Mouse (Mus musculus): Measurements from ENCODE around the gene Ppip5k2. TPM values are rescaled to one million over a fixed set of nuclear protein-coding genes. Genes with fewer than 3 reads are reported as not detected.
A peak's percentile ranks its signal among the peaks of the same experiment; 100 is the strongest.

Ppip5k2 gene
- polyA plus RNA-seq (2014; fragmentation: Nextera tagmentation; extraction: Ambion mirVana) = 33.2 and 37.4 TPM in 2 replicates

DNA sequence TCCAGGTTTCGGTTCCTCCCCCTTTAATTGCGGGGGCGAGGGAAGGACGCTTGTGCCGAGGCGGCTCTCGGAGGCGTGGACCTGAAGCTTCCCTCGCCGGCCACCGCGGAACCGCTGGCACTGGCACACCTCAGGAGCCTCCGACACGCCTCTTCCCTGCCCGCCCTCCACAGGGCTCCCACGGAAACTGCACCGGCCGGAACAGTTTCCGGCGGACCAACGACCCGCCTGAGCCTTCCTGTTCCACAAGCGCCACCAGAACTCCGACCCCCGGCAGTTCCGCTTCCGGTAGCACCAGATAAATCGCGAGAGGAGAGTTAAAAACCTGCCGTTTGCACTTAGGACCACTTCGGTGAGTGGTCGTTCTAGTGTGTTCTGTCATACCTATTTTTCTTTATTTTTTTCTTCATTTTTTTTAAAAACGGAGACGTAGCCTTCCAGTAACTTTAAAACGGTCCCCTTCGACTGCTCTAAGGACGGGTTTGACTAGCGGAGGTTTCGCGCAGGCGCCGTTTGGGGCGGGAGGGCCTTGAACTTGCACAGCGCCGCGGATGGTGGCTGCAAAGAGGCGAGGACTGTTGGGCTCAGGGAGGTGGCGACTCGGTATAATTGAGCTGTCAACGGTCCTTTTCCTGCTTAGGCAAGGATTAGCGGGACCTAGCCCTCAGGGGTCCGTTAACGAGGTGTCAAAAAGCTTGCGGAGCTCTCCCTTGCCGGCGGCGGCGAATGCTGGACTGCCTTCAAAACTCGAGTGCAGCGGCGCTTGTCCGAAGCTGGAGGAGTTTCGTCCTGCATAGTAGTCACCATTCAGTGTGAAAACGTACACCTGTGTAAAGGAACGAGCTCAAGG is at the start of gene Ppip5k2, which contains the start of gene Gin1:
Gene Ppip5k2, minus strand, starts transcription at position 508 of the 850 bp plus-strand sequence.
Gene Gin1, plus strand, starts transcription at position 269 of the 850 bp plus-strand sequence.
- H3K4me1 ChIP-seq (ENCODE audit: control insufficient read depth, insufficient read depth, low read length) = peaks cover 6% of the 10 kb centered on the region
- under 1% methylated on average over 66 of the region's 66 CpGs for WGBS (ENCODE audit: insufficient replicate concordance)
- H3K36me3 ChIP-seq (ENCODE audit: control insufficient read depth, insufficient read depth, low read length) = no peaks in the 10 kb centered on the region
- peak within 1 kb of the TSS; percentile 82 for H3K27ac ChIP-seq (ENCODE audit: low read depth, low read length)
- ATAC-seq (replicated peaks; ENCODE audit: insufficient number of reproducible peaks, low FRiP score, low TSS enrichment) = peak; percentile 99
- H3K4me3 ChIP-seq (ENCODE audit: low read depth, low read length) = peak within 1 kb of the TSS; percentile 99
- H3K4me2 ChIP-seq = peak within 1 kb of the TSS; percentile 70
- peak within 1 kb of the TSS; percentile 89 for H3K9ac ChIP-seq (ENCODE audit: low read depth, low read length)
- no peaks in the 10 kb centered on the region for H3K9me3 ChIP-seq (replicated peaks; ENCODE audit: control insufficient read depth, low read length)
- H3K27me3 ChIP-seq (ENCODE audit: control insufficient read depth, insufficient read depth, low read length) = no peaks in the 10 kb centered on the region

DNA sequence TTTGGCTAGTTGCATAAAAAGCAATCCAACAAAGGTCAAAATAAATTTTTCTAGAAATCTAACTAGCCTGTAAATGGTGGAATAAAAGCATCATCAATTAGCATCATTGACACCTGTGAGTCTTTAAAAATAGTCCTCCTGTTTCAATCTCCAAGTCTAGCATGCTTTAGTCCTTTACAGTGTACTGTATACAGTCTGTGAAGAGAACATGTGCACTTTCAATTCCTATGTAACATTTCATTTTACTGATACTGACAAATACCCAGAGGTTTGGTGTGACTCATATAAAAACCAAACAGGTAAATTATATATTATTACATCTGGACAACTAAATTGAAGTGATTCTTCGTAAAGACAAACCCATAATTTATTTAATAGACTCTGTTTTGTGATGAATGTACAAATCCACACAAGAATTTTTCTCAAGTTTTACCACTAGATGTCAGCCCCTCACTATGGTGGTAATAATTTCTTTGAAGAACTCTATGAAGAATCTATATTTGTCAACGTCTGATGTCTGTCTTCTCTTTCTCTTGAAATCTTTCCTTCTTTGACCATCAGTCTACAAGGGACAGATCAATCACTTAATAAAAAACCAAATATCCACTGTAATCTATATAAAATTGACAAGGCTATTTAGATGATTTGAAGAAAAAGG is 39.2 kb upstream of the Ppip5k2 start:
- WGBS (ENCODE audit: insufficient replicate concordance) = 45% methylated on average over 2 of the region's 2 CpGs
- H3K9me3 ChIP-seq (replicated peaks; ENCODE audit: control insufficient read depth, low read length) = no peaks in the 10 kb centered on the region

DNA sequence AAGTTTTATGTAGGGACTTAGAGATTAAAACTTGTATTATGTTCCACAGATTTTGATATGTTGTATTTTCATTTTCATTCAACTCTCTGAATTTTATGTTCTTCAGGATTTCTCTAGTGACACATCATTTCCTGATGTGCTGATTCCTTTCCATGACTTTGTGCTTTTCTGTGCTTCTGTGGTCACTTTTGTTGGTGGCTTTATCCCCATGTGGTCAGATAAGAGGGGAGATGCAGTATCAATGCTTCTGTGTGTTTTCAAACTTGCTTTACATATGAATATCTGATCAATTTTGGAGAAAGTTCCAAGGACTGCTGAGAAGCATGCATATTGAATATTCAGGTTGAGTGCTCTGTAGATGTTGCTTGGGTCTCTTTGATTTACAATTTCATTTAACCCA is 34.3 kb upstream of the Ppip5k2 start:
- Histone ChIP-seq H3K4me1 (ENCODE audit: control insufficient read depth, insufficient read depth, low read length) (no peaks in the 10 kb centered on the region), H3K4me2 (no peak overlapping the region), H3K4me3 (ENCODE audit: low read depth, low read length) (no peak overlapping the region), H3K9me3 (replicated peaks; ENCODE audit: control insufficient read depth, low read length) (no peaks in the 10 kb centered on the region), H3K36me3 (ENCODE audit: control insufficient read depth, insufficient read depth, low read length) (no peaks in the 10 kb centered on the region), H3K27me3 (ENCODE audit: control insufficient read depth, insufficient read depth, low read length) (no peaks in the 10 kb centered on the region), H3K27ac (ENCODE audit: low read depth, low read length) (no peak overlapping the region), H3K9ac (ENCODE audit: low read depth, low read length) (no peak overlapping the region)
- no peak for ATAC-seq (replicated peaks; ENCODE audit: insufficient number of reproducible peaks, low FRiP score, low TSS enrichment)

More for the DNA sequence above, 39.2 kb upstream of the Ppip5k2 start:
- no peak overlapping the region for H3K27ac ChIP-seq (ENCODE audit: low read depth, low read length)
- H3K36me3 ChIP-seq (ENCODE audit: control insufficient read depth, insufficient read depth, low read length) = no peaks in the 10 kb centered on the region
- H3K4me2 ChIP-seq = no peak overlapping the region
- H3K4me3 ChIP-seq (ENCODE audit: low read depth, low read length) = no peak overlapping the region
- H3K27me3 ChIP-seq (ENCODE audit: control insufficient read depth, insufficient read depth, low read length) = no peaks in the 10 kb centered on the region
- no peak overlapping the region for H3K9ac ChIP-seq (ENCODE audit: low read depth, low read length)
- H3K4me1 ChIP-seq (ENCODE audit: control insufficient read depth, insufficient read depth, low read length) = no peaks in the 10 kb centered on the region
- ATAC-seq (replicated peaks; ENCODE audit: insufficient number of reproducible peaks, low FRiP score, low TSS enrichment) = no peak

DNA sequence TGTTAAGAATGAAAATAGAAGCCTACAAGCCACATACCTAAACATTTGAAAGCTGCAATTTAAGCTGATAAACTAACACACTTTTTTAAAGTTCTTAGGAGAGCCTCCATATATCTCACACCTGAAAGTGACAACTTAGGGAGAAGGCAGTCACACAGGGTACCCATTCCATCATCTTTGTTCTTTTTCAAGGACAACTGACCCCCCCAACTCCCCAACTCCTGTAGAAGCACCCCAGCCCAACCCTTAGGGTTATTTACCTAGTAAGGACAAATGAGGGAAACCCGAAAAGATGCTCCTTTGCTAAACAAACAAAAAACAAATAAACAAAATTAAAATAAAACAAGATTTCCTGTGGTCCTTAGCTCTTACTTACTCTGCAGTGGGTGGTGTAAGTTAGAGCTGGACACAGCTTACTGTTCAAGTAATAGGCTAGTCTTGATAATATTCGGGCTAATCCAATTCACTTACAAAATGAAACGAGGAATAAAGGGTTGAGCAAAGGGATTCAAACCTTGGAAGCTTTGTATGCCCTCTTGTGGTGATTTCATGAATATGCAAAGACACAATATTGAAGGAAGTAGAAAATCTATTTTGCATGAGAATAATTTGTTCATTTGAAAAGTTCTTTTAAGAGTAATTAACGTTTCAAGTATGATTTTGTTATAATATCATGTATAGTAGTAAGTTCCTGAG is 32.1 kb upstream of the Ppip5k2 start:
- Histone ChIP-seq H3K9ac (ENCODE audit: low read depth, low read length) (no peak overlapping the region), H3K27ac (ENCODE audit: low read depth, low read length) (no peak overlapping the region), H3K4me1 (ENCODE audit: control insufficient read depth, insufficient read depth, low read length) (no peaks in the 10 kb centered on the region), H3K9me3 (replicated peaks; ENCODE audit: control insufficient read depth, low read length) (no peaks in the 10 kb centered on the region), H3K4me3 (ENCODE audit: low read depth, low read length) (no peak overlapping the region), H3K36me3 (ENCODE audit: control insufficient read depth, insufficient read depth, low read length) (no peaks in the 10 kb centered on the region), H3K4me2 (no peak overlapping the region), H3K27me3 (ENCODE audit: control insufficient read depth, insufficient read depth, low read length) (no peaks in the 10 kb centered on the region)
- no peak for ATAC-seq (replicated peaks; ENCODE audit: insufficient number of reproducible peaks, low FRiP score, low TSS enrichment)
- 44% methylated on average over 4 of the region's 4 CpGs for WGBS (ENCODE audit: insufficient replicate concordance)

DNA sequence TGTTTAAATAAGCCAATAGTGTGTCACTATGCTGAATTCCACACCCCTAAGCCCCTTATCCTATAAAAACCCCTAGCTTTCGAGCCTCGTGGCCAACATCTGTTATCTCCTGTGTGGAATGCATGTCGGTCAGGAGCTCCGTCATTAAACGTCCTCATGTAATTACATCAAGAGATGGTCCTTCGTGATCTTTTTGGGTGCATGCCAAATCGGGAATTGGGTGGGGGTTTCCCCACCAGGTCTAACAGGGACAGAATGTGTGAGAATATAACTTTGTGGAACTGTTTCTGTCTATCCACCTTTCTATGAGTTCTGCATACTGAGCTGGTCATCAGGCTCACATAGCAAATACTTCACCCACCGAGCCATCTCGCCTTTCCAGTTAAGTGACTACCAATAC is 25.7 kb upstream of the Ppip5k2 start:
- no peak overlapping the region for H3K4me2 ChIP-seq
- no peaks in the 10 kb centered on the region for H3K4me1 ChIP-seq (ENCODE audit: control insufficient read depth, insufficient read depth, low read length)
- ATAC-seq (replicated peaks; ENCODE audit: insufficient number of reproducible peaks, low FRiP score, low TSS enrichment) = no peak
- no peak overlapping the region for H3K27ac ChIP-seq (ENCODE audit: low read depth, low read length)
- no peaks in the 10 kb centered on the region for H3K27me3 ChIP-seq (ENCODE audit: control insufficient read depth, insufficient read depth, low read length)
- H3K4me3 ChIP-seq (ENCODE audit: low read depth, low read length) = no peak overlapping the region
- H3K36me3 ChIP-seq (ENCODE audit: control insufficient read depth, insufficient read depth, low read length) = no peaks in the 10 kb centered on the region
- no peaks in the 10 kb centered on the region for H3K9me3 ChIP-seq (replicated peaks; ENCODE audit: control insufficient read depth, low read length)
- WGBS (ENCODE audit: insufficient replicate concordance) = 68% methylated on average over 9 of the region's 9 CpGs
- H3K9ac ChIP-seq (ENCODE audit: low read depth, low read length) = no peak overlapping the region

DNA sequence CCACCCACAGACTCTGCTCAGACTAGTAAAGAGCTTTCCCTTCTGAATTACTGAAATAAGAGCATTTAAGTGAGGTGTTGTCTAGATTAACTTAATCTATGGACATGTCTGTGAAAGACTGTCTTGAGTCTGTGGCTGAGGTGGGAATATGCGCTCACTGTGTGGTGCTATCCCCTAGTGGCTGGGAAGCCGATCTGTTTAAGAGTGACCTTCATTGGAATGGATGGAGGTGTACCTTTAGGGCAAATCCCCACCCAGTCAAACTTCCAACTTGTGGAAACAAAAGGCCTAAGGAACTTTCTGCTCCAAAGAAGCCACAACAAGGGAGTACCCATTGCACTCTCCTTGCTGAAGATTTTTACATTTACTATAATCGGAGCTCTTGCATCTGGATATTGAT is 23.9 kb upstream of the Ppip5k2 start:
- H3K4me3 ChIP-seq (ENCODE audit: low read depth, low read length) = no peak overlapping the region
- 86% methylated on average over 3 of the region's 3 CpGs for WGBS (ENCODE audit: insufficient replicate concordance)
- H3K9me3 ChIP-seq (replicated peaks; ENCODE audit: control insufficient read depth, low read length) = no peaks in the 10 kb centered on the region
- H3K4me1 ChIP-seq (ENCODE audit: control insufficient read depth, insufficient read depth, low read length) = no peaks in the 10 kb centered on the region
- no peaks in the 10 kb centered on the region for H3K36me3 ChIP-seq (ENCODE audit: control insufficient read depth, insufficient read depth, low read length)
- H3K27me3 ChIP-seq (ENCODE audit: control insufficient read depth, insufficient read depth, low read length) = no peaks in the 10 kb centered on the region
- H3K27ac ChIP-seq (ENCODE audit: low read depth, low read length) = no peak overlapping the region
- H3K9ac ChIP-seq (ENCODE audit: low read depth, low read length) = no peak overlapping the region
- no peak overlapping the region for H3K4me2 ChIP-seq
- no peak for ATAC-seq (replicated peaks; ENCODE audit: insufficient number of reproducible peaks, low FRiP score, low TSS enrichment)

DNA sequence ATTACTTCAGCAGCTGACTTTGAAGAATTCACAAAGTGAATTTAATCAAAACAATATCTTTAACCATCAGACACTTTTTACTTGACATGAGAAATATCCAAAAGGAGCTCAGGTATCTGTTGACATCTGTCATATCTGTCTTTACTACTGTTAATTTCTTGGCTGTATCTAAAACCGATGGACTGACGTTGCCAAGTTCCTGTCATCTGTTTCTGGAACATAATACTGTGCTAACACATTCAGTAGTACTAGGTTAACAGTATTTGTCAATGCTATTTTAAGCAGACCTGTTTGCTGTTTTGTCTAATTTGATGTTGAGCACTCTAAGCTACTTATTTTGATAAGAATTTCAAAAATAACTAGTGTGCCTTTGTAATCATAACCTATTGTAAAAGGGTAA is 18.3 kb upstream of the Ppip5k2 start:
- H3K9me3 ChIP-seq (replicated peaks; ENCODE audit: control insufficient read depth, low read length) = no peaks in the 10 kb centered on the region
- no peak overlapping the region for H3K27ac ChIP-seq (ENCODE audit: low read depth, low read length)
- no peak for ATAC-seq (replicated peaks; ENCODE audit: insufficient number of reproducible peaks, low FRiP score, low TSS enrichment)
- no peak overlapping the region for H3K9ac ChIP-seq (ENCODE audit: low read depth, low read length)
- H3K4me3 ChIP-seq (ENCODE audit: low read depth, low read length) = no peak overlapping the region
- H3K4me2 ChIP-seq = no peak overlapping the region
- 48% methylated on average over 2 of the region's 2 CpGs for WGBS (ENCODE audit: insufficient replicate concordance)
- 0 out of 2 replicates have a peak, but pooled peaks cover 3% of the 10 kb centered on the region for H3K4me1 ChIP-seq (ENCODE audit: control insufficient read depth, insufficient read depth, low read length)
- no peaks in the 10 kb centered on the region for H3K27me3 ChIP-seq (ENCODE audit: control insufficient read depth, insufficient read depth, low read length)
- no peaks in the 10 kb centered on the region for H3K36me3 ChIP-seq (ENCODE audit: control insufficient read depth, insufficient read depth, low read length)

DNA sequence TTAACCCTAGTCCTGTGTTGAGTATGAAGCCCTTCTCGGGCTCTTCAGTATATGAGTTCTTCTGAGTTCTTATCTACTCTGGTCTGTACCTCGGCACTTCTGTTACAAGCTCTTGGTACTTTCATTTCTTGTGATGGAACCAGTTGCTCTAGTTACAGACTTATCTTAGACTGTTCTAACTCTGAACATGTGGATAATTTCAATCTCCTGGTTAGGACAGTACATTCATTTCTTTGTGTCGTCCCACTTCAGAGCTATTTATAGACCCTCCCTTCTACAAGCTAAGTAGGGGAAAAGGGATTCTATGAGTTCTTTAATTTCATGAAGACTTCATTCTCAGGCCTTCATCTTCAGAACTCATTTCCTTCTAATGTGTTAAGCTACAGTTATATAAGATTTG is 17.5 kb upstream of the Ppip5k2 start:
- H3K27ac ChIP-seq (ENCODE audit: low read depth, low read length) = peak overlapping the region; percentile 41; the same call in 1 of the 2 replicates
- H3K27me3 ChIP-seq (ENCODE audit: control insufficient read depth, insufficient read depth, low read length) = no peaks in the 10 kb centered on the region
- H3K4me3 ChIP-seq (ENCODE audit: low read depth, low read length) = no peak overlapping the region
- H3K4me1 ChIP-seq (ENCODE audit: control insufficient read depth, insufficient read depth, low read length) = 0 out of 2 replicates have a peak, but pooled peaks cover 3% of the 10 kb centered on the region
- H3K36me3 ChIP-seq (ENCODE audit: control insufficient read depth, insufficient read depth, low read length) = no peaks in the 10 kb centered on the region
- WGBS (ENCODE audit: insufficient replicate concordance) = 50% methylated on average over 3 of the region's 3 CpGs
- no peak overlapping the region for H3K9ac ChIP-seq (ENCODE audit: low read depth, low read length)
- no peak for ATAC-seq (replicated peaks; ENCODE audit: insufficient number of reproducible peaks, low FRiP score, low TSS enrichment)
- H3K9me3 ChIP-seq (replicated peaks; ENCODE audit: control insufficient read depth, low read length) = no peaks in the 10 kb centered on the region
- no peak overlapping the region for H3K4me2 ChIP-seq
